Mouse (Mus musculus) ES-Bruce4 (cell line): ENCODE measurements around the gene Abhd10.

Source experiments
- CTCF ChIP-seq: IDR thresholded peaks from one replicate; pipeline ENCODE4 v1.8.1; 2011; ENCODE audit warnings: low read depth, low read length
- EP300 ChIP-seq: IDR thresholded peaks from 2 replicates; pipeline ENCODE4 v1.6.1; 2011; ENCODE audit warnings: low read depth, low read length; ENCODE audit not compliant: insufficient read depth
- POLR2A ChIP-seq: IDR thresholded peaks from one replicate; pipeline ENCODE4 v1.8.1; 2011; ENCODE audit warnings: low read length; ENCODE audit not compliant: insufficient read depth

DNA sequence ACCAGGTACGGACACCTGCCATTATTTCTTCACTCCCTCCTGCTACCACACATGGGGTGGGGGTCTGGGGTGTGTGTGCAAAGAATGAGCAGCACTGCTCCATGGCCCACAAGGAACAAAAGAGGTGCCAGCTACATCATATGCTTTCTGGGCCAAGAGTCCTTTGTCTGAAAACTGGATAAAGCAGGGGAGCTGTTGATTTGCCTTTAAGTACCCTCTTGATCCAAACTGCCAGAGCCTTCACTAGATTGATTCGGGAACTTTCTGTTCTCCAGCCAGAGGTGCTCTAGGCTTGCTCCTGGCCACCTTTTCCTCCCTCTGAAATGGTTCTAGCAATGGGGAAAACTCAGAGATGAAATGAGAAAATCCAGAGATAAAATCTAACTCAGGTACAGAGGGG, 46.6 kb upstream of the Abhd10 start:
- TF ChIP-seq CTCF = no peak
- TF ChIP-seq POLR2A = no peak
- no peak for TF ChIP-seq EP300
